Mouse (Mus musculus) C2C12 (cell line): ENCODE measurements at regions not wholly inside any gene's neighbourhood (a gene's known extent, or its start where the extent isn't known, plus 50 kb on each side); places are given as distances from the start of the nearest gene placed in this dataset.

Source experiments
- CEBPB ChIP-seq: IDR thresholded peaks from one replicate; pipeline ENCODE4 v1.6.1; 2011; ENCODE audit warnings: low read depth, mild to moderate bottlenecking, control low read depth, moderate library complexity
- CTCF ChIP-seq: IDR thresholded peaks from one replicate; pipeline ENCODE4 v1.5.1; 2011; ENCODE audit not compliant: control insufficient read depth, insufficient read depth, insufficient read length
- MAX ChIP-seq: IDR thresholded peaks from one replicate; pipeline ENCODE4 v1.6.1; 2011; ENCODE audit warnings: mild to moderate bottlenecking, control low read depth
- MYOD1 ChIP-seq: IDR thresholded peaks from one replicate; pipeline ENCODE4 v1.6.1; 2011; ENCODE audit warnings: low read depth; ENCODE audit not compliant: control insufficient read depth, insufficient read length
- MYOG ChIP-seq: IDR thresholded peaks from one replicate; pipeline ENCODE4 v1.6.1; 2011; ENCODE audit not compliant: control insufficient read depth, insufficient read length; ENCODE audit errors: extremely low read depth
- USF1 ChIP-seq: IDR thresholded peaks from one replicate; pipeline ENCODE4 v1.6.1; 2011; ENCODE audit warnings: low read depth, mild to moderate bottlenecking, control low read depth, moderate library complexity

DNA sequence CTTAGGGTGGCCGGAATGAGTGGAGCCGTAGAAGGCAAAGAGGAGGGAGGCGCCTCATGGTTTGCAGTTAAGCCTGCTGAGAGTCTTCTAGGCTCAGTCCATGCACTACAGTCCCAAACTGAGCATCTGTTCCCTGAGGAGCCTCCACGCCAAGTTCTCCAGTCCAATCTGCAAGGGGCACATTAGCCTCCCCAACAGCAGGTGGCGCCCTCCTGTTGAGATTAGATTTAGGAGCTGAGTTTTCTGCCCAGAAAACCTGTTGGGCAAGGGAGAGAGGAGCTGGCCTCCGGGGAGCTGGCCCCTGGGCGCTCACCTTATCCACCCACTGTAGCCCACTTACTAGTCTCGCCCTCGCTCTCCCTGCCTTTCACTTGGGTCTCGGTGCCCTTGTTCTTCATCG is 150.0 kb upstream of the Haao start:
- TF ChIP-seq CTCF (peak; percentile 37), MAX (no peak), MYOG (no peak), USF1 (no peak), MYOD1 (no peak), CEBPB (no peak)
